Mouse (Mus musculus): ENCODE measurements at regions not wholly inside any gene's neighbourhood (a gene's known extent, or its start where the extent isn't known, plus 50 kb on each side); places are given as distances from the start of the nearest gene placed in this dataset.
"Not testable (repeated sequence)": the region's sequence is repeated elsewhere in the genome, so short reads cannot be mapped to it uniquely, and the experiment has no call there.

GRCm38 (mm10) chr17:26335551-26335950 is 79.1 kb upstream of the Neurl1b start:
- DNase-seq (ENCODE audit: low spot score), result no peak

GRCm38 (mm10) chr17:26336011-26336410 is 78.6 kb upstream of the Neurl1b start:
- DNase-seq (ENCODE audit: low spot score), result no peak

GRCm38 (mm10) chr17:26337106-26337505 is 77.5 kb upstream of the Neurl1b start:
- DNase-seq (ENCODE audit: low spot score), result no peak

- DNase-seq (ENCODE audit: low spot score), result not testable (repeated sequence)
Measured at GRCm38 (mm10) chr17:26345436-26345835, 69.2 kb upstream of the Neurl1b start.

GRCm38 (mm10) chr17:26348116-26348515 is 66.5 kb upstream of the Neurl1b start:
- no peak for DNase-seq (ENCODE audit: low spot score)

- no peak for DNase-seq (ENCODE audit: low spot score)
Measured at GRCm38 (mm10) chr17:26349741-26350140, 64.9 kb upstream of the Neurl1b start.

GRCm38 (mm10) chr17:26350216-26350615 is 64.4 kb upstream of the Neurl1b start:
- DNase-seq (ENCODE audit: low spot score), result peak; percentile 37

- DNase-seq (ENCODE audit: low spot score), result no peak
Measured at GRCm38 (mm10) chr17:26351991-26352390, 62.6 kb upstream of the Neurl1b start.

- DNase-seq (ENCODE audit: low spot score), result no peak
Measured at GRCm38 (mm10) chr17:26352712-26353111, 61.9 kb upstream of the Neurl1b start.

- no peak for DNase-seq (ENCODE audit: low spot score)
Measured at GRCm38 (mm10) chr17:26354431-26354830, 60.2 kb upstream of the Neurl1b start.

- DNase-seq (ENCODE audit: low spot score), result no peak
Measured at GRCm38 (mm10) chr17:26355301-26355700, 59.3 kb upstream of the Neurl1b start.

GRCm38 (mm10) chr17:26356906-26357305 is 57.7 kb upstream of the Neurl1b start:
- DNase-seq (ENCODE audit: low spot score), result no peak

GRCm38 (mm10) chr17:26357784-26358183 is 56.8 kb upstream of the Neurl1b start:
- DNase-seq (ENCODE audit: low spot score), result no peak

- DNase-seq (ENCODE audit: low spot score), result no peak
Measured at GRCm38 (mm10) chr17:26360711-26361110, 53.9 kb upstream of the Neurl1b start.

GRCm38 (mm10) chr17:26361420-26361819 is 53.2 kb upstream of the Neurl1b start:
- DNase-seq (ENCODE audit: low spot score), result no peak

GRCm38 (mm10) chr17:26361992-26362391 is 52.6 kb upstream of the Neurl1b start:
- no peak for DNase-seq (ENCODE audit: low spot score)

- no peak for DNase-seq (ENCODE audit: low spot score)
Measured at GRCm38 (mm10) chr17:26362586-26363361, 51.9 kb upstream of the Neurl1b start.

GRCm38 (mm10) chr17:26363853-26364532 is 50.6 kb upstream of the Neurl1b start:
- no peak for DNase-seq (ENCODE audit: low spot score)

Measured in left cerebral cortex, adult 11 months (tissue).